Mouse (Mus musculus): ENCODE measurements at regions not wholly inside any gene's neighbourhood (a gene's known extent, or its start where the extent isn't known, plus 50 kb on each side); places are given as distances from the start of the nearest gene placed in this dataset.
A peak's percentile ranks its signal among the peaks of the same experiment; 100 is the strongest.

DNA sequence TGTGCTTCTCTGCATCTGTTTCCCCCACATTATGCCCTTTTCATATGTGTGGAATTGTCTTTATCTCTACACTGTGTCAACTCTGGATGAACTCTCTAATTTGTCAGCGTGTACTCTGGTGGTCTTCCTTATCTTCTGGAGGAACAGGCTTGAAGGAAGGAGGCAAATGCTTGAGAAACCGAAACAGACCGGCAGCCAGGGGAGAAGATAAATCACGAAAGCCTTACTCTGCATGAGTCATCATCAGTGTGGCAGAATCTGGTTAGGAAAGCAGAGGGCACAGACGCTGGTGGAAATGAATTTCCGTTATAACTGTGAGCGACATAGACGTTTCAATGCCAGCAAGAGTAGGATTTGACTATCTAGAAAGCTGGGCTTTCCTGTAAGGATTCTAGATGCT lies 100.0 kb upstream of the Slc30a5 start:
- ATAC-seq (replicated peaks; ENCODE audit: insufficient number of reproducible peaks, low FRiP score, low TSS enrichment, poor library complexity, severe bottlenecking): no peak

DNA sequence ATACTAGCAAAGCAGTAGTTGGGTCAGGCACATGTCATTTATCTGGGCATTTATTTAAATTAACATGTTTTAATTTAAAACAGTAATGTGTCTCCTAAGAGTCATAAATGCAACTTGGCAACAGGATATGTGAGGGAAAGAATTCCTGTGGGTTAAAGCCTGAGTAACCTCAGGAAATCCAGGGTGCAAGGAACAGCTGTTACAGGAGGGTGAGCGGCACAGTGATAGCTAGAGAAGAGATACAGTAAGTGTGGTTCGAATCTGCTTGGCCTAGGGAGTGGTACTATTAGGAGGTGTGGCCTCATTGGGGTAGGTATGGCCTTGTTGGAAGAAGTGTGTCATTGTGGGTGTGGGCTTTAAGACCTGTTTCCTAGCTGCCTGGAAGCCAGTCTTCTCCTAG lies 66.3 kb upstream of the Slc30a5 start:
- no peak for ATAC-seq (replicated peaks; ENCODE audit: insufficient number of reproducible peaks, low FRiP score, low TSS enrichment, poor library complexity, severe bottlenecking)

DNA sequence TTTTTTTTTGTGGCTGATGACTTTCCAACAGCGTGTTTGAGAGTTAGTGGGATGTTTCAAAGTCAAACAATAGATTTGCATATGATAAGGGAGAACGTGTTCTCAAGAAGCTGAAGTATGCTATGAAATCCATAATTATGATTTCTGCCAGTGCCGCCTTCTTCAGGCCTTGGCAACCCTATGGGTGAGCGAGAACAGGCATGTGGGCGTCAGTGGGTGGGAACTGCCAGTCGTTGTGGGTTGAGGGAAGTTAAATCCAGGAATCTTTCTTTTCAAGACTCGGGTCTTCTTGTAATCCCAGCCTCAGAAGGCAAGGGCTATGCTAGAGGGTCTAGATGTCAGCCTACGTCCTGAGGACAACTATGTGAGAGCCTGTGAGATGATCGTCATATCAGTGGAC lies 60.6 kb upstream of the Slc30a5 start:
- no peak for ATAC-seq (replicated peaks; ENCODE audit: insufficient number of reproducible peaks, low FRiP score, low TSS enrichment, poor library complexity, severe bottlenecking)

DNA sequence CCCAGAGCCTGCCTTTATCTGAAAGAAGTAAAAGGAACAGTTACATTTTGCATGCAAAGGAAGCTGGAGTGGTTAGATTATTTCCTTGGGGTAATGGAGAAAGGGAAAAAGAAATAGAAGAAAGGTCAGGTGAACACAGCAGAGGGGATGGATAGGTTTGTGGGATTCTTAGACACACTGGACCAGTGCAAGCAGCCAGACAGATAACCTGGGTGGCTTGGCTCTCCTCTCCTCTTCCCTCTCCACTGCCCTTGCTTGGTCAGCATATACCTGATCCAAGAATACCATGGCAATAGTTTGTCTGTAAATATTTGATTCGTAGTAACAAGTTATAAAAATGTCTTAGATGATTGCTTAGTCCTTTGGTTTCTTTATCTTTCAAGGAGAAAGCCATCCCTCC lies 59.9 kb upstream of the Slc30a5 start:
- ATAC-seq (replicated peaks; ENCODE audit: insufficient number of reproducible peaks, low FRiP score, low TSS enrichment, poor library complexity, severe bottlenecking): no peak

DNA sequence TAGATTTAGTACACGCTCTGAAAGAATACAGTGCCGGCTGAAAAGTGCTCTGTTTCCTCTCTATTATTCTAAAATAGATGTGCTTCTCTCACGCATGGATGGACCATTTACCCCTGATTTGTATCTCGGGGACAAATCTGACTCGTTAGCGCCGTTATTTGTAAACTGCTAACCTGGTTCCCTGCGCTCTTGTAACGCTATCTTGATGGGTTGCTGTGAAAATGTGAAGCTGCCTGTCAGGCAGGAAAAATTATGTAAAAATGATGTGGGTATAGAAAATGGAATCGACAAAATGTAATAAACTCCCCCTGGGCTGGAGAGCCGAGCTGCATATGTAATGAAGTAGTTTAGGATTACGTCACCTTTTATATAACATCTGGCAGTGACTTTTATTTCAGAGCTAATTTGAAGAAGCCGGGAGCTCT lies 59.4 kb upstream of the Slc30a5 start:
- ATAC-seq (replicated peaks; ENCODE audit: insufficient number of reproducible peaks, low FRiP score, low TSS enrichment, poor library complexity, severe bottlenecking): no peak

DNA sequence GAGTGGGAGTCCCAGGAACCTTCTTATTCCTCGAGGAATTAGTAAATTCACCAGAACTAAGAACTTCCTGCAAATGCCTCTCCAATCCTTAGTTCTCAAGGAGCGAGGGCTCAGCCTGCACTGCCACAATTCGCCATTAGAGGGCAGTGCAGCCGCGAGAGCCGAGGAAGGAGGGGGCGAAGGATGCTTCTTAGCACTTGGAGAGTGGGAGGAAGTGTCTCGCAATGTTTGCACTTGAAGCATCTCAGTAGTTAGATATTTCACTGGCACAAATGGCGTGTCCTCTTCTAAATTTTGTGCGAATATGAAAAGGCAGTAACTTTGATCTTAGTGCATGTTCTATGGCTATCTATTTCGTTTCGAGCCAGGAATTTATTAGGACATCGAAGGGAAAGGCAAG lies 59.0 kb upstream of the Slc30a5 start:
- peak; percentile 84 for ATAC-seq (replicated peaks; ENCODE audit: insufficient number of reproducible peaks, low FRiP score, low TSS enrichment, poor library complexity, severe bottlenecking)

DNA sequence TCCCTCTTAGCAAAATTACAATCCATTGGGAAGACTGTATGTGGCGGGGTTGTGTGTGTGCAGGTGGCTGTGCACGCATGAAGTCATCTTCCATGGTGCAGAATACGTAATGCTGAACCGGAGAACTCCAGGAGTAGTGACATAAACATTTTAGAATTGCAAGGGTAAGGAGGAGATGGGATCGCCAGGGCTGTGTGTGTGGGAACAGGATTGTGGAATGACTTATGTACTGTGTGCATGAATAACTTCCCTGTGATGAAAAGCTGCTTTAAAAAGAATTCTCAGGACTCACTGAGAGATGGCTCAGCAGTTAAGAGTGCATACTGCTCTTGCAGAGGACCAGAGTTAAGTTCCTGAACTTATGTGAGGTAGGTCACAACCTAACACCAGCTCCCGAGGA lies 57.2 kb upstream of the Slc30a5 start:
- no peak for ATAC-seq (replicated peaks; ENCODE audit: insufficient number of reproducible peaks, low FRiP score, low TSS enrichment, poor library complexity, severe bottlenecking)

DNA sequence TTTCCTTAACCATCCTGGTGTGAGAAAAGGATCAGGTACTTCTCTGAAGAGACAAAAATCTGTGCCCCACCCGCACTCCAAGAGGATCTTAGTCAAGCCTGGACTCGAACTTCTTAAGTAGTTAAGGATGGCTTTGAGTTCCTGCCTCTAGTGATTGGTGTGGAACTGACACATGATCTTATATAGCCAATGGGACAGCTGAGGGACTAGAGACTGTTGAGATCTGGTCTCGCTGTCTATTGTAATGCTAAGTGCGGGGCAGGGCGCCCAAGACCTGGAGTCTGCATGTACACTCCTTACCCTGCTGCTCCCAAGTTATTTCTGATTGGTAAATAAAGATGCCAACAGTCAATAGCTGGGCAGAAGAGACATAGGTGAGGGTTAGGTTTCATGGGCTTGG lies 55.3 kb upstream of the Slc30a5 start:
- no peak for ATAC-seq (replicated peaks; ENCODE audit: insufficient number of reproducible peaks, low FRiP score, low TSS enrichment, poor library complexity, severe bottlenecking)

DNA sequence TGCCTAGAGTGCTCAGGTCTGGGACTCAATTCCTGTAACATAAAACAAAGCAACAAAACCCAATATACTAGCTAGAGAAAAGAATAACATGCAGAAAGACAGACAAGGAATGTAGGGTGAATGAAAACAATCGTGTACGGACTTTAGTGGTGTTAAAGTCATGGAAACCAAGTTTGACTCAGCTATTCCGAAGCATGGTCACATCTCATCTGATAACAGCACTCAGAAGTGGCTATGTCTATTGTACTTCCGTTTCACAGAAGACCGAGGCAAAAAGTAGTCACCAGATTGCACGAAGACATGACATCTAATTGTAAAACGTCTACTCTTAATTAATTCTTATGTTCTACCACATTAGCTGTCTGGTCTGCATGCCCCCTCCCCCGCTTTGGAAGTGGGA lies 50.5 kb upstream of the Slc30a5 start:
- no peak for ATAC-seq (replicated peaks; ENCODE audit: insufficient number of reproducible peaks, low FRiP score, low TSS enrichment, poor library complexity, severe bottlenecking)

Measured in monocyte, adult 5-6 weeks (primary cell).